Mouse (Mus musculus) cerebellum, adult (tissue): ENCODE results near the gene Uhrf1.

Source experiments
- ATAC-seq: cut with Nextera tagmentation; 2 replicates; pipeline ENCODE4 v1.9.2; 2017; ENCODE audit warnings: mild to moderate bottlenecking, moderate library complexity, mixed read lengths; ENCODE audit not compliant: insufficient number of reproducible peaks, low FRiP score, low TSS enrichment

Uhrf1 gene

DNA sequence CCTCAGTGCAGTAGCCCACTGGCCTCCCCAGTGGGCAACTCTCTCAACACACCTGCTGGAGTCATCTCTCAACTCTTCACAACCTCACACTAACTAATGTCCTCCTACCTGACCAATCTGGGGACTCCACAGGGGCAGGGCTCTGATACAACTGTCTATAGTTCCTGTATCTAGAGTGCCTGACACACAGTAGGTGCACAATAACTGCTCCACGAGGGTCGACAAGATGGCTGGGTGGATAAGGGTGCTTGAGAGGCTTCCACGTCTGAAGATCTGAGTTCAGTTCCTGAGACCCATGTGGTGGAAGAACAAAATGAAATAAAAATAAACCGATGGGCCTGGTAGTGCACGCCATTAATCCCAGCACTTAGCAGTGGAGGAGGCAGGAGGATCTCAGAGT, 29.1 kb upstream of the Uhrf1 start:
- ATAC-seq, result no peak

DNA sequence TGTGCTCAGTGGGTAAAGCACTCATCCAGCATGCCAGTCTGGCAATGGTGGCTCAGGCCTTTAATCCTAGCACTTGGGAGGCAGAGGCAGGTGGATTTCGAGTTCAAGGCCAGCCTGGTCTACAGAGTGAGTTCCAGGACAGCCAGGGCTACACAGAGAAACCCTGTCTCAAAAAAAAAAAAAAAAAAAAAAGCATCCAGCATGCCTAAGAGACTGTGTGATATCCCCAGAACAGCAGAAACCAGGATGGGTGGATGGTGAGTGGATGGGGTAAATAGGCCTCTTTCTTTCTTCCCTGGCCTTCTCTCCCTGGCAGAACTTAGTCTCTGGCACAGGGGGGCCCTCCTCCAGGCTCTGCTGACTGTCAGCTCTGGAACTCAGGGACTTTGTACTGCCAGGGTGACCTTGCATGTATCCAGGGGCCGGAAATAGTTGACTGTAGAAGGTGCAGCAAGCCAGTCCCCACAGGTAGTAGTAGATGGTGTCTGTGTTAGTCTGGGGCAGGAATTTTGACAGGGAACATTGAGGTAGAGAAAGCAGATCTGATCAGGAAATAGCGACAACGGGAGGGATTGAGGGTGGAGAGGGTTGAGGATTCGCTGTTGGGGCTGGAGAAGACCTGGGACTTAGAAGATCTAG, 27.2 kb upstream of the Uhrf1 start:
- no peak for ATAC-seq

GRCm38 (mm10) chr17:56276643-56277566, 26.2 kb upstream of the Uhrf1 start, which contains the start of gene Ticam1:
Gene Ticam1, minus strand, starts transcription at chr17:56276786.
- peak; percentile 63 for ATAC-seq

DNA sequence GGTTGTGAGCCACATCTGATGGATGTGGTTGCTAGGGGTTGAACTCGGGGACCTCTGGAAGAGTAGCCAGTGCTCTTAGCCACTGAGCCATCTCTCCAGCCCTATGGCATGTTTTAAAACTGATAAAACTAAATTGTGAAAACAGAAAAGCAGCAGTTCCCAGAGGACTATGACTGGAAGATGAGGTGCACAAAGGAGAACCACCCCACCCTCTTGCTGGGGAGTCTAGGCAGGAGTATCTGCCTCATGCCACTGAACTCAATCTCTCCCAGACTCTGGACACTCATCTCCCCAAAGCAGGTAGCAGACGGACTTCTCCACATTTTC, 25.6 kb upstream of the Uhrf1 start:
- no peak for ATAC-seq

DNA sequence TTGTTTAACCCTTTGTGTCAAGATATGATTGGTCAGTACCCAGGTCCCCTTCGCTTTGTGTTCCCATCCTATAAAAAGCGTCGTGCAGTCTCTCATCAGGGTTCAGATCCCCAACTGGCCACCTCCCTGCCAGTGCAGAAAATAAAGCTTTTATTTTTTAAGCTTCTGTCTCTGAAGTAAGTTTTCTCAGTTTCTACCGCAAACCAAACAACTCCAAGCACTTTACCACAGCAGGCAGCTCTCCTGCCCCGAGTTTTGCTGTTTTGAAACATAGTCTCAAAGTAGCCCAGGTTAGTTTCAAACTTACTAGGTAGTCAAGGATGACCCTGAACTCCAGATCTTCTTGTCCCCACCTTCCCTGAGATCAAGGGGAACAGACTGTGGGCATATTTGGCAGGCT, 24.8 kb upstream of the Uhrf1 start:
- ATAC-seq, result no peak

- ATAC-seq, result no peak
Measured at GRCm38 (mm10) chr17:56279481-56280155, 23.5 kb upstream of the Uhrf1 start.

DNA sequence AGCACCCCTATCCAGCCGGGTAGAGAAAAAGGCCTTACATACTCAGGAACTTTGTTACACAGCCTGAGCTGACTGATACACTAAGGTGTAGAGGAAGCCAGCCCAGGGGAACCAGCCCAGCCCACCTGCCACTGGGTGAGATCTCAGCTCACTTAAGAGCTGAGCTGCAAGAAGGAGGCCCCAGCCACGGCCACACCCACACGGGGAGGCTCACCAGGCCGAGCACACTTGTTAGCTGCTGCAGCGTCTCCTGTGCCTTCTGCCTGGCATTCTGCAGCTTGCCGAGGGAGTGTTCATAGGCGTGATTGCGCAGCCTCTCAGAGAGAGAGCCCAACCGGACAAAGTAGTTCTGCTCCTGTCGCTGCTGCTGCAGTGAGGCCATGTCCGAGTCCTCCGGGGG, 21.9 kb upstream of the Uhrf1 start:
- no peak for ATAC-seq

DNA sequence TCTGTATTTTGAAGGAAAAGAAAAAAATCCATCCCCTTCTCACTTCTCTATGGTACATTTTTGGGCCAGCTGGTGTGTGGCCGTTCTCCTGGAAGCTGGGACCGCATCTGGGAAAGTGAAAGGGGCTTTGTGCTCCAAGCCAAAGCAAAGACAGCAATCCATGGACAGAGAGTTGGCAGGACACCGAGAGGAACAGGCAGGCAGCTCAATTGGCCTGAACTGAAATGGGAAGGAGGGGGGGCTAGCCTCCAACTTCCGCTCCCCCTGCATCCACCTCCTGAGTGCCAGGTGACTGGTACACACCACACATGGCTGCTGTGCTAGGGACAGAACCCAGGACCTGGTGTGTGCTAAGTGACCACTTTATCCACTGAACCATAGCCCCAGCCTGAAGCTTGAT, 20.3 kb upstream of the Uhrf1 start:
- no peak for ATAC-seq

- ATAC-seq, result no peak
Measured at GRCm38 (mm10) chr17:56283316-56283715, 19.8 kb upstream of the Uhrf1 start.

- no peak for ATAC-seq
Measured at GRCm38 (mm10) chr17:56285995-56286394, 17.1 kb upstream of the Uhrf1 start.

- no peak for ATAC-seq
Measured at GRCm38 (mm10) chr17:56287830-56288229, 15.3 kb upstream of the Uhrf1 start.

GRCm38 (mm10) chr17:56288866-56289265, 14.3 kb upstream of the Uhrf1 start:
- ATAC-seq, result no peak

GRCm38 (mm10) chr17:56289371-56290331, 13.5 kb upstream of the Uhrf1 start:
- no peak for ATAC-seq

DNA sequence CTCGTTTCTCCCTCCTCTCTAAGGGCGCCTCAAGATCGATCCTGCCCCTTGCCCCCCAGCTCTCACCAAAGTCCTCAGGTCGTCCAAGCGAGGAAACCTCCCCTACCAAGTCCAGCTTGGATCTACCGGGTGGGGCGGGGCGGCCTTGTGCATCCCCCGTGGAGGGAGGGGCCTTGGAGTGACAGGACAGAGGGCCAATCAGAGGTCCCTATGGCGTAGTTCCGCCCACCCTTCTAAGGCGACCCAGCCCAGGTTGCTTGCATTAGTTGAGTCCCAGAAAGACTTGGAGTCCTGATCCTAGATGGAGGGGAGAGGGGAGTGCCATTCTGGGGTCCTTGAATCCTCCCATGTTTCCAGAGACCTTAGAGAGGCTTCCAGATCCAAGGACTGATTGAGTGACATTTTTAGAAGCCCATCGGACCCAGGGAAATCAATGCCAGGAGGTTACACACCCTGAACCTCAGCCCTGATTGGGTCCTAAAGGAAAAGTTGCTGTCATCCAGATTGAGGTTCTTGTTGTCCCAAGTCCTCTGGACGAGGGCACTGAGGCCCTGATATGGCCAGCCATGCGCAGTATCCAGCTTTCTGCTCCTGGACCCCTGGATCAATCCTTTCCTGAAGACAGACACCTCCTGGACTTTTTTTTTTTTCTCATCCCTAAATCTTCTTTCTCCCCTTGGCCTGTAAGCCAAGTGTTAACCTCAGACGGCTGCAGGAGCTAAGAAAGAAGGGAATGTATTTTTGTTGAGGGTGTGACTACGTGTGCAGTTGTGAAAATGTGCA, 12.5 kb upstream of the Uhrf1 start:
- no peak for ATAC-seq

DNA sequence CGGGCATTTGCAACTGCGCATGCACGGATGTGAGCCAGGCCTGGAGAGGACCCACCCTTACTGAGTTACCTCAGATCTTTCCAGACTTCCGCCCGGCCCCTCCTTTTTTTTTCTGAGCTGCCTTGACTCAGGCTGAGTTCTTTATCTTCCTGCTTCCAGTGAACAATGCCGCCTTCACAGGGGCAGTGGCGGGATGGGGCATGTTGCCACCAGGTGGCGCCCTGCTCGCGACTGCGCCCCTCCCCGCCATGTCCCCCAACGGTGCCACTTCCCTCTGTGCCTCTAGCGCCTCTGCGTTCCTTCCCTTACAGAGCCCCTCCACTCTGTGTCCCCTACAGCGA, 12.0 kb upstream of the Uhrf1 start:
- ATAC-seq, result peak; percentile 69

GRCm38 (mm10) chr17:56291826-56292475, 11.2 kb upstream of the Uhrf1 start:
- ATAC-seq, result no peak

DNA sequence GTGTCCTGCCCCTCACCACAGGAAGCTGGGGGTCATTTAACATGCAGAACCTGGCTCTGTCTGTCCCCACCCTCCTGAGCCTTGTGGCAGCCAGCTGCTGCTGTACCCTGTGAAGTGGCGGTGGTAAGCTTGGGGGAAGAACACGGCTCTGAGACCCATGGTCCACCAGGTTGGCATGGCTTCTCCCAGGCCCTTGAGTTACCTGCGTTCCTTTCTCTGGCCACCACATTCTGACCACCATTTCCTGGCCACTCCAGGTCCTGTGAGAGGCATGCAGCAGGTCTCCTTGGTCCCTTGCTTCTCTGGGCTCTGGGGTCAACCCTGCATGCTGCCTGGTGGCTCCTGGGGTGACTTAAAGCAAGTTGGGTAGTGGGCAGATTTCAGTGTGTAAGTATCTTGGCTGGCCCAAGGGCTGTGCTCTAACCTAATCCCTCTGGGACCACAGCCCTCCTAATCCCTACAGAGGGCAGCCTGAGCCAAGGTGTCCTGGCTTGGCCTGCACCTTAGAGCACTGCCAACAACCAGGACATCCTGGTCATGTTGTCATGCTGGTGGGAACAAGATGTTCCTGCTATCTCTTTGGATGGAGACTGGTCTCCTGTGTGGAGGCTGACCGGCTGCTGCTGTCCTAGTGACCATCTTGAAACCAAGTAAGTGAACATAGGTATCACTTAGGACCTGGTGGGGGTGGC, 10.4 kb upstream of the Uhrf1 start, which contains the start of gene Plin3:
Gene Plin3, minus strand, starts transcription at position 343 of the 692 bp plus-strand sequence.
- no peak for ATAC-seq

DNA sequence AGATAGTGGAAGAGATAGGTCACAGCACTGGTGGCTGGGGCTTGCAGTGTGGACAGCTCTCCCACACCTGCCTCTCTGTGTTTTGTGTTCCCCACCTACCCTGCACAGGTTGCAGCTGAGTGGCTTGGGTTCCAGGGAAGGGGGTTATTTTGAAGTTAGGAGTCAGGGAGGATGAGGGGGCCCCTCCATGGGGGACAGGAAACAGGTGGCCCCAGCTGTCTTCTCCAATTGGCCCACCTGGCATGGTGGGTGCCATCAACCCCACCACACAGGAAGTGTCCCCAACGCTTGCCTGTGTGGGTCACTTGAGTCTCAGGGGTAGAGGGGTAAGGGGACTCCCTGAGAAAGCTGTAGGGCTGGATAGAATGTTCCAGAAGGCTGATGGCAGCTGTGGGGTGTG, 9.8 kb upstream of the Uhrf1 start:
- ATAC-seq, result no peak
